Mouse (Mus musculus) liver, embryonic 11.5 days (tissue): ENCODE measurements around the gene Atg4d. TPM values are rescaled to one million over a fixed set of nuclear protein-coding genes. Genes with fewer than 3 reads are reported as not detected.
"Not testable (repeated sequence)": the region's sequence is repeated elsewhere in the genome, so short reads cannot be mapped to it uniquely, and the experiment has no call there.

Source experiments
- ATAC-seq: fragments of 200-750 bp; cut with Nextera tagmentation; replicated peaks from 2 replicates; pipeline ENCODE4 v1.8.0; 2017; ENCODE audit warnings: moderate number of reproducible peaks, mild to moderate bottlenecking, moderate TSS enrichment, moderate library complexity; ENCODE audit not compliant: low FRiP score
- DNase-seq: peaks from one replicate; pipeline ENCODE4 v3.0.0-alpha.2; 2017; ENCODE audit warnings: low spot score
- H3K27ac ChIP-seq: fragments of 300-500 bp; sonication (generic); 2 replicates; pipeline ENCODE4 v1.5.1; 2014; ENCODE audit warnings: mild to moderate bottlenecking, low read depth, low read length, control low read depth
- H3K27me3 ChIP-seq: fragments of 300-500 bp; sonication (generic); replicated peaks from 2 replicates; pipeline ENCODE4 v1.6.1; 2014; ENCODE audit warnings: low read length, mixed read lengths; ENCODE audit not compliant: control insufficient read depth, insufficient read depth
- H3K36me3 ChIP-seq: fragments of 300-500 bp; sonication (generic); 2 replicates; pipeline ENCODE4 v1.6.1; 2014; ENCODE audit warnings: mild to moderate bottlenecking, low read length, moderate library complexity, mixed read lengths; ENCODE audit not compliant: control insufficient read depth, insufficient read depth
- H3K4me1 ChIP-seq: fragments of 300-500 bp; sonication (generic); replicated peaks from 2 replicates; pipeline ENCODE4 v1.6.1; 2014; ENCODE audit warnings: low read length, mixed read lengths; ENCODE audit not compliant: control insufficient read depth, insufficient read depth
- H3K4me2 ChIP-seq: fragments of 300-500 bp; sonication (generic); 2 replicates; pipeline ENCODE4 v1.6.1; 2014; ENCODE audit warnings: mild to moderate bottlenecking, control low read depth, moderate library complexity
- H3K4me3 ChIP-seq: fragments of 300-500 bp; sonication (generic); 2 replicates; pipeline ENCODE4 v1.5.1; 2014; ENCODE audit warnings: low read depth, low read length, control low read depth
- H3K9ac ChIP-seq: fragments of 300-500 bp; sonication (generic); 2 replicates; pipeline ENCODE4 v1.6.1; 2014; ENCODE audit warnings: low read depth, low read length, control low read depth
- H3K9me3 ChIP-seq: fragments of 300-500 bp; sonication (generic); 2 replicates; pipeline ENCODE4 v1.6.1; 2016; ENCODE audit warnings: low read length, inconsistent platforms, mixed read lengths; ENCODE audit not compliant: control insufficient read depth
- WGBS: fragments of 180-500 bp; shearing (Covaris S2); extraction: QIAGEN DNeasy Blood & Tissue Kit; methylation state at CpG from one replicate; pipeline ENCODE4 v1.1.7; 2014; 5-methylcytosine and 5-hydroxymethylcytosine counted together
- polyA plus RNA-seq: library from polyadenylated mRNA; unstranded; fragments of >200 nt; fragmentation: Nextera tagmentation; extraction: Ambion mirVana; gene quantifications from 2 replicates; pipeline ENCODE4 v1.2.1, GENCODE M21; 2014

The Atg4d gene
- 57.0 and 61.1 TPM in 2 replicates for polyA plus RNA-seq

DNA sequence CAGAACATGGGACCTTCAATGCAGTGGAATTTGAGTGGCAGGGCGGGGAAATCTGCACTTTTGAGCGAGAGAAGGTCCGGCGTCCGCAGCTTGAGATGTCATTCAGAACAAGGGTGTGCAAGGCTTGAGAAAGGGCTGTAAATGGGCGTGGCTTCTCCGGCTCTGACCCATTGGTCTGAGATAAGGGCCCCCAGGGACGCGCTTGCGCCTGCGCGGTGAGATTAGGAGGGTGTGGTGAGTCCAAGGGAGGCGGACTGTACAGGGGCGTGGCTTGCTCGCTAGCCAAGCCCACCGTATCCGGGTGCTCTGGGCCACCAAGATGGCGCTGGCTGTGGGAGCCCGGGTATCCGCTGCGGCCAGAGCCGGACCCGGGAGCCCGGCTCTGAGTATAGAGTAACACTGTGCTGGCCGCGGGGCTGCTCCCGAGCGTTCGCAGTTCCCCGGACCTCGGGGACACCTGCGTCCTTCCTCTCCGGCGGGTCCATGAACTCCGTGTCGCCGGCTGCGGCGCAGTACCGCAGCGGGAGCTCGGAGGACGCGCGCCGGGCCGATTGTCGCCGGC, at the start of gene Atg4d:
Atg4d (plus strand) TSS at position 294 of the 562 bp plus-strand sequence.
- under 1% methylated on average over 49 of the region's 49 CpGs for WGBS
- H3K27me3 ChIP-seq, result no peaks in the 10 kb centered on the region
- DNase-seq (peak; percentile 98), ATAC-seq (peak; percentile 93)
- peak within 1 kb of the TSS; percentile 85 for H3K4me3 ChIP-seq
- H3K4me2 ChIP-seq, result peak within 1 kb of the TSS; percentile 88
- peak within 1 kb of the TSS; percentile 97 for H3K27ac ChIP-seq
- peaks cover 21% of the 10 kb centered on the region for H3K36me3 ChIP-seq
- peak within 1 kb of the TSS; percentile 89 for H3K9ac ChIP-seq
- no peaks in the 10 kb centered on the region for H3K9me3 ChIP-seq
- peaks cover 23% of the 10 kb centered on the region for H3K4me1 ChIP-seq

- no peaks in the 10 kb centered on the region for H3K9me3 ChIP-seq
- no peak overlapping the region for H3K27ac ChIP-seq
- H3K9ac ChIP-seq, result no peak overlapping the region
- DNase-seq (no peak), ATAC-seq (no peak)
- H3K4me3 ChIP-seq, result no peak overlapping the region
- WGBS, result 70% methylated on average over 25 of the region's 25 CpGs
- no peak overlapping the region for H3K4me2 ChIP-seq
- H3K36me3 ChIP-seq, result no peaks in the 10 kb centered on the region
- no peaks in the 10 kb centered on the region for H3K27me3 ChIP-seq
- H3K4me1 ChIP-seq, result peaks cover 4% of the 10 kb centered on the region
Measured at GRCm38 (mm10) chr9:21216050-21216841, 48.8 kb upstream of the Atg4d start.

DNA sequence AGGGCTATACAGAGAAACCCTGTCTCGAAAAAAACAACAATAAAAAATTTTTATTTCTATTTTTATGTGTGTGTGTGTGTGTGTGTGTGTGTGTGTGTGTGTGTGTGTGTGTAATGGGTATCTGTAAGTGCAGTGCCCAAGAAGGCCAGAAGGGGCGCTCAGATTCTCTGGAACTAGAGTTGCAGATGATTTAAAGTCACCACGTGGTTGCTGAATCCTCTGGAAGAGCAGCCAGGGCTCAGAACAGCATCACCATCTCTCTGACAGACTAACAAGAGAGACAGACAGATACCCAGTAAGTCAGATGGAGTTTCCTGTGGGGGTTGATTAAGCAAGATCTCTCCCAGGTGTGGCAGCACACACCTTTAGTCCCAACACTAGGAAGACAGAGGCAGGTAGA, 45.3 kb upstream of the Atg4d start:
- DNase-seq, result no peak
- Histone ChIP-seq H3K4me2 (no peak overlapping the region), H3K27ac (no peak overlapping the region), H3K9ac (no peak overlapping the region), H3K27me3 (no peaks in the 10 kb centered on the region), H3K4me3 (no peak overlapping the region), H3K36me3 (no peaks in the 10 kb centered on the region), H3K9me3 (no peaks in the 10 kb centered on the region), H3K4me1 (peaks cover 12% of the 10 kb centered on the region)
- ATAC-seq, result no peak
- 48% methylated on average over 3 of the region's 3 CpGs for WGBS

DNA sequence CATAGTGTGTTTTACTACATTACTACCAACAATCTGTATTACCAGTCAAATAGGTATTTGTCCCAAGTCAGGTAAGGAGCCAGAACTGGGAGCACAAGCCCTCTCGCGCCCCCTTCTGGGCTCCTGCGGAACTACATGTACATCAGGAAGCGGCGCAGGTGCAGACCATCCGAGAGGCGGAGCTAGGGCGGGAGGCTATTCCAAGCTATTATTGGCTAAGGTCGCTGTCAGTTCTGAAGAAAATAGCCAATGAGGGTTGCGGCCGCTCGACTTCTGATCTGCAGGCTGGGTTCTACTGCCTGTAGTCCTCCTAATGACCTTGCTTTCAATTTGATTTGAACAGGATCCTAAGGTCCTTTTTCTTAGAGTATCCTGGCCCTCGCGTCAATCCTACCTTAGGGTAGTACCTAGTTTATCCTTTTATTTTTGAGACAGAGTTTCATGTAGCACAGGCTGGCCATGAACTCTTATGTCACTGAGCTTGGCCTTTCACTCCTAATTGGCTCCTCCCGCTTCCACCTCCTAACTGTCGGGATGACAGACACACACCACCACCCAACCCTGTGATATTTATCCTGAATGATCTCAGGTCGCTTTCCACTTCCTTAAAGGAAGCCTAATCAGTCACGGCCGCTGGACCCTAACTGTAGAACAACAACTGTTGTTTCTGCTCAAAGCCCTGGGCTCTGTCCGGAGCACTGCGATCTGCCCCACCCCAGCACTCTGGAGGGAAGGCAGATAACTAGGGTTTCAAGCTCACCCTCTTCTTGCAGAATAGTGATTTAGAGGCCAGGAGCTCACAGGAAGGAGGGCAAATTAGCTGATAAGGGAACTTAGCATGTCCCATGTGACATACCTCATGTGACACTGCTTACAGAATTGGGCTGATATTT, 44.4 kb upstream of the Atg4d start:
- no peaks in the 10 kb centered on the region for H3K27me3 ChIP-seq
- H3K4me2 ChIP-seq, result peak overlapping the region; percentile 77
- H3K36me3 ChIP-seq, result no peaks in the 10 kb centered on the region
- DNase-seq (peak; percentile 89), ATAC-seq (peak; percentile 90)
- H3K27ac ChIP-seq, result peak overlapping the region; percentile 83
- no peaks in the 10 kb centered on the region for H3K9me3 ChIP-seq
- H3K4me3 ChIP-seq, result peak overlapping the region; percentile 45
- H3K4me1 ChIP-seq, result peaks cover 12% of the 10 kb centered on the region
- peak overlapping the region; percentile 55 for H3K9ac ChIP-seq
- WGBS, result 7% methylated on average over 21 of the region's 21 CpGs

- 12% methylated on average over 7 of the region's 7 CpGs for WGBS
- Histone ChIP-seq H3K9me3 (no peaks in the 10 kb centered on the region), H3K9ac (no peak overlapping the region), H3K4me3 (peak overlapping the region; percentile 45; the same call in 1 of the 2 replicates), H3K27me3 (no peaks in the 10 kb centered on the region), H3K4me1 (peaks cover 12% of the 10 kb centered on the region), H3K27ac (peak overlapping the region; percentile 83), H3K4me2 (peak overlapping the region; percentile 77), H3K36me3 (no peaks in the 10 kb centered on the region)
- no peak for DNase-seq
- peak; percentile 59 for ATAC-seq
Measured at GRCm38 (mm10) chr9:21221383-21221929, 43.6 kb upstream of the Atg4d start.

- not testable (repeated sequence) for ATAC-seq, H3K9me3 ChIP-seq, H3K9ac ChIP-seq, H3K27me3 ChIP-seq, DNase-seq, H3K4me3 ChIP-seq, H3K4me2 ChIP-seq, H3K36me3 ChIP-seq, H3K27ac ChIP-seq
- H3K4me1 ChIP-seq, result peaks cover 22% of the 10 kb centered on the region
- WGBS, result 96% methylated on average over 1 of the region's 2 CpGs
Measured at GRCm38 (mm10) chr9:21223490-21223889, 41.6 kb upstream of the Atg4d start.

DNA sequence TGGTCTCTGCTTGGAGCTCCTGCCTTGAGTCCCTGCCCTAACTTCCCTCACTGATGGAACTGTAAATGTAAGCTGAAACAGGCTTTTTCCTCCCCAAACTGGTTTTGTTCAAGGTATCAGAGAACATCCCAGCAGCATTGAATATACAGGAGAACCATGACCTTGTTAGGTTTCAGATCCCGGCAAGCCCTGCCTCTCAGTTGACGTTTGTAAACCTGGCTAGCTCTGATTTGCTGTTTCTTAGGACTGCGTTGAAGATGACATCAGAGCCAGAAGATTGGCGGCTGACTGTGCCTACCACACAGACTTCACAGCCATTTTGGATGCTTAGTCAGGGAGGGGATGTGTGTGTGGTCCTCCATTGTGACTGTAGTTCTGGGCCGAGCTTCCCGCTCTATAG, 41.2 kb upstream of the Atg4d start:
- peaks cover 22% of the 10 kb centered on the region for H3K4me1 ChIP-seq
- H3K27ac ChIP-seq, result no peak overlapping the region
- no peaks in the 10 kb centered on the region for H3K27me3 ChIP-seq
- no peak overlapping the region for H3K4me3 ChIP-seq
- DNase-seq (no peak), ATAC-seq (no peak)
- H3K9me3 ChIP-seq, result no peaks in the 10 kb centered on the region
- WGBS, result 83% methylated on average over 6 of the region's 6 CpGs
- H3K9ac ChIP-seq, result no peak overlapping the region
- H3K36me3 ChIP-seq, result no peaks in the 10 kb centered on the region
- H3K4me2 ChIP-seq, result no peak overlapping the region
